Mouse (Mus musculus): ENCODE measurements around the gene Doc2a. TPM values are rescaled to one million over a fixed set of nuclear protein-coding genes. Genes with fewer than 3 reads are reported as not detected.

Gene Doc2a
- polyA plus RNA-seq, 1 experiment from 2014 or later, result 0.75 TPM

- Histone ChIP-seq H3K27ac (ENCODE audit: low read length) (peak overlapping the region; percentile 58), H3K27me3 (ENCODE audit: control insufficient read depth, insufficient read depth, low read length) (no peaks in the 10 kb centered on the region), H3K4me1 (ENCODE audit: control insufficient read depth, insufficient read depth, low read length) (peaks cover 32% of the 10 kb centered on the region), H3K9ac (replicated peaks; ENCODE audit: low read depth, low read length) (no peak overlapping the region), H3K4me2 (replicated peaks; ENCODE audit: low read depth, low read length) (no peak overlapping the region), H3K9me3 (ENCODE audit: control insufficient read depth, low read depth, low read length) (no peaks in the 10 kb centered on the region), H3K36me3 (ENCODE audit: control insufficient read depth, insufficient read depth, low read length) (no peaks in the 10 kb centered on the region; the same call in 1 of the 2 replicates), H3K4me3 (ENCODE audit: low read depth, low read length) (no peak overlapping the region)
- ATAC-seq (ENCODE audit: insufficient number of reproducible peaks, insufficient read depth, low FRiP score, low read depth), result no peak
- WGBS, result 60% methylated on average over 6 of the region's 6 CpGs
These were observed 44.0 kb upstream of the Doc2a start for GRCm38 (mm10) chr7:126803181-126803580.

DNA sequence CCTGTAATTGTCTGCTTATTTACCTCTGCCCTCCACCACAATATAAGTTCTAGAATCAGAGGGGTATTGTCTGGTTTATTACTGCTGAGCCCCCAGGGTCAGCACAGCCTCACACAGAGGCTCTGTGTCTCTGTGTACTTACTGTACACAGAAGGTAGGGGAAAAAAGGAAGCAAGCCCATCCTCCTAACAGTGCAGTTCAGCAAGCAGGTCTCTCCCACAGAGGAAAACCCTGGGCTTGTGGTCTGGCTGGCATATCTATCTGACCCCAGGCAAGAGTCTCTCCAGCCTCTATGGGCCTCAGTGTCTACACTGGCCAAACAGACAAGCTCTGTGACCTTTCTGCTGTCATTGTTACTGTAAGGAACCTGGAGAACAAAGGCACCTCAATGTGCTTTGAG, 43.5 kb upstream of the Doc2a start:
- H3K9me3 ChIP-seq (ENCODE audit: control insufficient read depth, low read depth, low read length), result no peaks in the 10 kb centered on the region
- peak overlapping the region; percentile 58 for H3K27ac ChIP-seq (ENCODE audit: low read length)
- peaks cover 36% of the 10 kb centered on the region for H3K4me1 ChIP-seq (ENCODE audit: control insufficient read depth, insufficient read depth, low read length)
- H3K9ac ChIP-seq (replicated peaks; ENCODE audit: low read depth, low read length), result 0 out of 2 replicates have a peak overlapping the region, but pooled peaks have one; percentile 21
- H3K36me3 ChIP-seq (ENCODE audit: control insufficient read depth, insufficient read depth, low read length), result no peaks in the 10 kb centered on the region; the same call in 1 of the 2 replicates
- no peaks in the 10 kb centered on the region for H3K27me3 ChIP-seq (ENCODE audit: control insufficient read depth, insufficient read depth, low read length)
- no peak overlapping the region for H3K4me3 ChIP-seq (ENCODE audit: low read depth, low read length)
- ATAC-seq (ENCODE audit: insufficient number of reproducible peaks, insufficient read depth, low FRiP score, low read depth), result no peak
- H3K4me2 ChIP-seq (replicated peaks; ENCODE audit: low read depth, low read length), result no peak overlapping the region

DNA sequence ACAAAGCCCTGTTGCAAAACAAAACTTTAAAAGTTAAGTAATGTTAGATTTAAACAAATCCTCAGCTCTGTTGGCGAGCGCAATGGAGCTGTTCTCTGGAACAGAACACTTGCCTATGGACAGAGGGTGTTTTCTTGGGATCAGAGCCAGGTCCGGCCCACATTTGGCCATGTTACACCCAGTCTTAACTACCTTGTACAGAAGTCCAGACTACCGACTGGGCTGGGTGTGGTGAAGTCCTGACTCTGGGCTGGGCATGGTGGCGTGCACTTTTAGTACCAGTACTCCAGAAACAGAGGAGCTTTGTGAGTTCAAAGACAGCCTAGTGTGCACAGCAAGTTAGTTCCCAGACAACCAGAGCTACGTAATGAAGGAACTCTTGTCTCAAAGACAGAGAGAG, 40.3 kb upstream of the Doc2a start:
- ATAC-seq (ENCODE audit: insufficient number of reproducible peaks, insufficient read depth, low FRiP score, low read depth), result no peak
- WGBS, result 65% methylated on average over 6 of the region's 6 CpGs
- H3K4me3 ChIP-seq (ENCODE audit: low read depth, low read length), result no peak overlapping the region
- no peaks in the 10 kb centered on the region for H3K9me3 ChIP-seq (ENCODE audit: control insufficient read depth, low read depth, low read length)
- H3K36me3 ChIP-seq (ENCODE audit: control insufficient read depth, insufficient read depth, low read length), result no peaks in the 10 kb centered on the region; the same call in 1 of the 2 replicates
- H3K27ac ChIP-seq (ENCODE audit: low read length), result no peak overlapping the region
- H3K9ac ChIP-seq (replicated peaks; ENCODE audit: low read depth, low read length), result no peak overlapping the region
- H3K4me2 ChIP-seq (replicated peaks; ENCODE audit: low read depth, low read length), result no peak overlapping the region
- H3K4me1 ChIP-seq (ENCODE audit: control insufficient read depth, insufficient read depth, low read length), result peaks cover 22% of the 10 kb centered on the region
- no peaks in the 10 kb centered on the region for H3K27me3 ChIP-seq (ENCODE audit: control insufficient read depth, insufficient read depth, low read length)

DNA sequence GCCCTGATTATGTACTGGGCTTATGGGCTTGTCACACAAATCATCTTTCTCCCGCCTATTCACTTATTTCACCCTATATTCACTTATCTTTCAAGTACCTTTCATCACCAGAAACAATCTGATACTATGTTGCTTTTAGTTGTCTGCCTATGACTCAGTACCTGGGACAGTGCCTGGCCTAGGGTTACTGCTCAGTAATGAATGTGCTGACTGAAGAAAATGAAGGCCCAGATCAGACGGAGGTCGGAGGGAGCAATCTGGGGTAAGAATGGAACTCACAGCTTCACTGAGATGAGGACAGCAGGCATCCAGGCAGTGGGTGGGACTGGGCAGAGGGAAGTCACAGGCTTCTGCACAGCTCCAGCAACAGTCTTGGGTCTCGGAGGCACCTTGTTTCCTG, 39.8 kb upstream of the Doc2a start:
- H3K27me3 ChIP-seq (ENCODE audit: control insufficient read depth, insufficient read depth, low read length), result no peaks in the 10 kb centered on the region
- peak overlapping the region; percentile 85 for H3K4me2 ChIP-seq (replicated peaks; ENCODE audit: low read depth, low read length)
- 63% methylated on average over 4 of the region's 4 CpGs for WGBS
- no peak overlapping the region for H3K4me3 ChIP-seq (ENCODE audit: low read depth, low read length)
- H3K9me3 ChIP-seq (ENCODE audit: control insufficient read depth, low read depth, low read length), result no peaks in the 10 kb centered on the region
- H3K36me3 ChIP-seq (ENCODE audit: control insufficient read depth, insufficient read depth, low read length), result no peaks in the 10 kb centered on the region; the same call in 1 of the 2 replicates
- no peak for ATAC-seq (ENCODE audit: insufficient number of reproducible peaks, insufficient read depth, low FRiP score, low read depth)
- H3K27ac ChIP-seq (ENCODE audit: low read length), result no peak overlapping the region
- H3K9ac ChIP-seq (replicated peaks; ENCODE audit: low read depth, low read length), result peak overlapping the region; percentile 67; the same call in 1 of the 2 replicates
- peaks cover 22% of the 10 kb centered on the region for H3K4me1 ChIP-seq (ENCODE audit: control insufficient read depth, insufficient read depth, low read length)

DNA sequence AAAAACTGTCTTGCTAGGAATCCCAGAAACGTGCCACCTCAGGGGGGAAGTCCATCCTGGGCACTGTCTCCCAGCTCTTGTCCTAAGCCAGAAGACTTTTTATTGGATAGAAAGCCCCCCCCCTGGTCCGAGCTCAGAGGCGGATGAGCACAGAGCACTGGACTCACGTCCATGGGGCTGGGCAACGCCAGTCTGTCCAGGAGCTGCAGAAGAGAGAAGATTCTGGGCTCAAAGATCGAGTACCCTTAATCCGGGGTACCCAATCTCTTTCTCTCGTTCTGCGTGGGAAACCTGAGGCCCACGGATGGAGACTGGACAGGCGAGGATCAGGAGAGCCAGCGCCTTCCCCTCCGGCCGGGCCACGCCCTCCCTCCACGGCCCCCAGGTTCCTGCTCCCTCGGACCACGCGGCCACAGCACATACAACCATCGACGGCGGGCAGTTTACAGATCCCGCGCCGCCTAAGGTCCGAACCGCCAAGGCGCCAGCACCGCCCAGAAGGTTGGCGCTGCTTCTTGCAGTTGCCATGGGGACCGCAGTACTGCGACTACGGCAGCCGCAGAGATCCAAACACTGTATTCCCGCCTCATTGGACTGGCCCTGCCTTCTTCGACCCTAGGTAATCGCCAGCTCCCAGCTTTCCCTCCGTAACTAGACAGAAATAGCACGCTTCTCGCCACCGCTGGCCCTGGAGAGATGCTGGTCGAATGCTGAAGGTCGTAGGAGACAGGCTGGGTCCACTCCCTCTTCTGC, 38.3 kb upstream of the Doc2a start:
- Histone ChIP-seq H3K27me3 (ENCODE audit: control insufficient read depth, insufficient read depth, low read length) (no peaks in the 10 kb centered on the region), H3K4me3 (ENCODE audit: low read depth, low read length) (peak overlapping the region; percentile 53), H3K4me1 (ENCODE audit: control insufficient read depth, insufficient read depth, low read length) (peaks cover 19% of the 10 kb centered on the region), H3K9me3 (ENCODE audit: control insufficient read depth, low read depth, low read length) (no peaks in the 10 kb centered on the region), H3K9ac (replicated peaks; ENCODE audit: low read depth, low read length) (peak overlapping the region; percentile 67), H3K4me2 (replicated peaks; ENCODE audit: low read depth, low read length) (peak overlapping the region; percentile 85), H3K36me3 (ENCODE audit: control insufficient read depth, insufficient read depth, low read length) (no peaks in the 10 kb centered on the region; the same call in 1 of the 2 replicates), H3K27ac (ENCODE audit: low read length) (peak overlapping the region; percentile 64)
- WGBS, result under 1% methylated on average over 43 of the region's 43 CpGs
- ATAC-seq (ENCODE audit: insufficient number of reproducible peaks, insufficient read depth, low FRiP score, low read depth), result peak; percentile 94

- peak overlapping the region; percentile 85 for H3K4me2 ChIP-seq (replicated peaks; ENCODE audit: low read depth, low read length)
- no peak for ATAC-seq (ENCODE audit: insufficient number of reproducible peaks, insufficient read depth, low FRiP score, low read depth)
- H3K36me3 ChIP-seq (ENCODE audit: control insufficient read depth, insufficient read depth, low read length), result no peaks in the 10 kb centered on the region; the same call in 1 of the 2 replicates
- no peak overlapping the region for H3K27ac ChIP-seq (ENCODE audit: low read length)
- WGBS, result 41% methylated on average over 5 of the region's 5 CpGs
- H3K4me1 ChIP-seq (ENCODE audit: control insufficient read depth, insufficient read depth, low read length), result peaks cover 16% of the 10 kb centered on the region
- H3K9ac ChIP-seq (replicated peaks; ENCODE audit: low read depth, low read length), result no peak overlapping the region; the same call in 1 of the 2 replicates
- peak overlapping the region; percentile 53; the same call in 1 of the 2 replicates for H3K4me3 ChIP-seq (ENCODE audit: low read depth, low read length)
- H3K9me3 ChIP-seq (ENCODE audit: control insufficient read depth, low read depth, low read length), result no peaks in the 10 kb centered on the region
- H3K27me3 ChIP-seq (ENCODE audit: control insufficient read depth, insufficient read depth, low read length), result no peaks in the 10 kb centered on the region
These were observed 37.4 kb upstream of the Doc2a start for GRCm38 (mm10) chr7:126809723-126810369.

GRCm38 (mm10) chr7:126815726-126816222, 31.4 kb upstream of the Doc2a start:
- ATAC-seq (ENCODE audit: insufficient number of reproducible peaks, insufficient read depth, low FRiP score, low read depth), result no peak
- no peak overlapping the region for H3K9ac ChIP-seq (replicated peaks; ENCODE audit: low read depth, low read length)
- WGBS, result 64% methylated on average over 8 of the region's 8 CpGs
- no peak overlapping the region for H3K4me3 ChIP-seq (ENCODE audit: low read depth, low read length)
- H3K4me1 ChIP-seq (ENCODE audit: control insufficient read depth, insufficient read depth, low read length), result no peaks in the 10 kb centered on the region
- no peaks in the 10 kb centered on the region for H3K27me3 ChIP-seq (ENCODE audit: control insufficient read depth, insufficient read depth, low read length)
- H3K27ac ChIP-seq (ENCODE audit: low read length), result no peak overlapping the region
- no peaks in the 10 kb centered on the region for H3K9me3 ChIP-seq (ENCODE audit: control insufficient read depth, low read depth, low read length)
- no peaks in the 10 kb centered on the region for H3K36me3 ChIP-seq (ENCODE audit: control insufficient read depth, insufficient read depth, low read length)
- no peak overlapping the region for H3K4me2 ChIP-seq (replicated peaks; ENCODE audit: low read depth, low read length)

DNA sequence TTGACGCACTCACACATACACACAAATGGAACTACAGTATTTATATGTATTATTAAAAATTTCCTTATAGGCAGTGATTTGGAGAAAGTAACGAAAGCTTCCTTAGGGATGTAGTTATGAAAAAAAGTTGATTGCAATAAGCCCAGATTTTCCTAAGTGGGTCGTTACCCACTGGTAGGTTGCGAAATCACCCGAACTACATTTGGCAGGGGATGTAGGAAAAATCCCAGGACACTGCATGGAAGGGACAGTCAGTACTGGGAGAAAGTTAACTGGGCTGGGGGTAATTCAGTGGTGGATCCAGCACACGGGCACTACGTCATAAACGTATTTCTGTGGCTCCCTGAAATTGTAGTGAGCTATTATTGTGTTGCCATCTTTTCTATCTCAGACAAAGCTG, 30.7 kb upstream of the Doc2a start:
- Histone ChIP-seq H3K27me3 (ENCODE audit: control insufficient read depth, insufficient read depth, low read length) (no peaks in the 10 kb centered on the region), H3K9ac (replicated peaks; ENCODE audit: low read depth, low read length) (no peak overlapping the region), H3K4me1 (ENCODE audit: control insufficient read depth, insufficient read depth, low read length) (no peaks in the 10 kb centered on the region), H3K4me2 (replicated peaks; ENCODE audit: low read depth, low read length) (no peak overlapping the region), H3K4me3 (ENCODE audit: low read depth, low read length) (no peak overlapping the region), H3K9me3 (ENCODE audit: control insufficient read depth, low read depth, low read length) (no peaks in the 10 kb centered on the region), H3K36me3 (ENCODE audit: control insufficient read depth, insufficient read depth, low read length) (no peaks in the 10 kb centered on the region), H3K27ac (ENCODE audit: low read length) (no peak overlapping the region)
- 90% methylated on average over 8 of the region's 8 CpGs for WGBS
- ATAC-seq (ENCODE audit: insufficient number of reproducible peaks, insufficient read depth, low FRiP score, low read depth), result no peak
